Mouse (Mus musculus) hindbrain, embryonic 11.5 days (tissue): ENCODE data around the gene A830031A19Rik. TPM values are rescaled to one million over a fixed set of nuclear protein-coding genes. Genes with fewer than 3 reads are reported as not detected.

ENCODE experiments used
- ATAC-seq: fragments of 200-750 bp; cut with Nextera tagmentation; 2 replicates; pipeline ENCODE4 v1.8.0; 2017; ENCODE audit warnings: mild to moderate bottlenecking, moderate TSS enrichment, moderate library complexity; ENCODE audit not compliant: low FRiP score
- DNase-seq: peaks from one replicate; pipeline ENCODE4 v3.0.0-alpha.2; 2015; ENCODE audit warnings: low spot score
- H3K27ac ChIP-seq: fragments of 300-500 bp; sonication (generic); 2 replicates; pipeline ENCODE4 v1.5.1; 2014; ENCODE audit warnings: mild to moderate bottlenecking, low read depth, low read length
- H3K27me3 ChIP-seq: fragments of 300-500 bp; sonication (generic); 2 replicates; pipeline ENCODE4 v1.6.1; 2014; ENCODE audit warnings: mild to moderate bottlenecking, low read length, moderate library complexity, mixed read lengths; ENCODE audit not compliant: control insufficient read depth, insufficient read depth
- H3K36me3 ChIP-seq: fragments of 300-500 bp; sonication (generic); 2 replicates; pipeline ENCODE4 v1.6.1; 2014; ENCODE audit warnings: mild to moderate bottlenecking, low read length, moderate library complexity, mixed read lengths; ENCODE audit not compliant: control insufficient read depth, insufficient read depth
- H3K4me1 ChIP-seq: fragments of 300-500 bp; sonication (generic); replicated peaks from 2 replicates; pipeline ENCODE4 v1.6.1; 2014; ENCODE audit warnings: low read length, mixed read lengths; ENCODE audit not compliant: control insufficient read depth, insufficient read depth
- H3K4me2 ChIP-seq: fragments of 300-500 bp; sonication (generic); replicated peaks from 2 replicates; pipeline ENCODE4 v1.6.1; 2014; ENCODE audit warnings: mild to moderate bottlenecking, low read depth, low read length
- H3K4me3 ChIP-seq: fragments of 300-500 bp; sonication (generic); 2 replicates; pipeline ENCODE4 v1.5.1; 2014; ENCODE audit warnings: low read depth, low read length
- H3K9ac ChIP-seq: fragments of 300-500 bp; sonication (generic); 2 replicates; pipeline ENCODE4 v1.6.1; 2014; ENCODE audit warnings: low read depth, low read length
- H3K9me3 ChIP-seq: fragments of 300-500 bp; sonication (generic); 2 replicates; pipeline ENCODE4 v1.6.1; 2016; ENCODE audit warnings: low read length; ENCODE audit not compliant: control insufficient read depth
- WGBS: fragments of 180-500 bp; shearing (Covaris S2); extraction: QIAGEN DNeasy Blood & Tissue Kit; methylation state at CpG from one replicate; pipeline ENCODE4 v1.1.7; 2014; 5-methylcytosine and 5-hydroxymethylcytosine counted together
- polyA plus RNA-seq: library from polyadenylated mRNA; unstranded; fragments of >200 nt; fragmentation: Nextera tagmentation; extraction: Ambion mirVana; gene quantifications from 2 replicates; pipeline ENCODE4 v1.2.1, GENCODE M21; 2014

The A830031A19Rik gene
- polyA plus RNA-seq, 1 experiment from 2014 or later, result not detected

DNA sequence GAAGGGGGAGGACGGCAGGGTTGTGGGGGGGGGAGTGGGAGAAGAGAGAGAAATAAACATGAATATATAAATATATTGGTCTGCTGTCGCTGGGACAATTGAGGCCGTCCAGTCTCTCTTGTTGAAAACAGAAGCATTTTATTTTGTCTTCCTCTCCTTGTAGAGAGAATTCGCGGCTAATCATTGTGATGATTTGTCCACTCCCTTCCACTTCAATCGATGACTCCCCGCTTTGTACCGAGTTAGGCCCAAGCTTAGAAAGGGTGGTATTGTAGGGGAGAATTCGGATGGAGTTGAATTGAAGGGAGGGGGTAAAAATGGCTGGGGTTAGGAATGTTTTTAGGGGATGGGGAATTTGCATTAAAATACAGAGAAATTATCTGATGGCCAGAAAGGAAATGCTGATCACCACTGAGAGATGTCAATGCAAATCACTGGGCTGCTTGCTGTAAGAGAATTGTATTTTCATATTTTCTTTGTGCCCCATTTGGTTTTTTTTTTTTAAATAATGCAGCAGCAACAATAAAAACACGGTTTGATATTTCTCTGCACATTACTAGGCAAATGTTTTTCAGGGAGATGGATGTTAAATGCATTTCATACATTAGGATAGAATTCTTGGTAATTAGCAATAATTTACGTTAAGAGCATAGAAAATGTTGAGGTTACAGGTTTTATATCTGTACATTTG is 7.7 kb upstream of the A830031A19Rik start:
- H3K4me2 ChIP-seq, result peak overlapping the region; percentile 90
- ATAC-seq (no peak), DNase-seq (peak; percentile 34)
- peaks cover 2% of the 10 kb centered on the region; the same call in 1 of the 2 replicates for H3K4me1 ChIP-seq
- H3K9me3 ChIP-seq, result no peaks in the 10 kb centered on the region
- peaks cover 5% of the 10 kb centered on the region; the same call in 1 of the 2 replicates for H3K36me3 ChIP-seq
- no peaks in the 10 kb centered on the region for H3K27me3 ChIP-seq
- peak overlapping the region; percentile 95 for H3K27ac ChIP-seq
- peak overlapping the region; percentile 97 for H3K9ac ChIP-seq
- WGBS, result 14% methylated on average over 11 of the region's 11 CpGs
- H3K4me3 ChIP-seq, result peak overlapping the region; percentile 87

DNA sequence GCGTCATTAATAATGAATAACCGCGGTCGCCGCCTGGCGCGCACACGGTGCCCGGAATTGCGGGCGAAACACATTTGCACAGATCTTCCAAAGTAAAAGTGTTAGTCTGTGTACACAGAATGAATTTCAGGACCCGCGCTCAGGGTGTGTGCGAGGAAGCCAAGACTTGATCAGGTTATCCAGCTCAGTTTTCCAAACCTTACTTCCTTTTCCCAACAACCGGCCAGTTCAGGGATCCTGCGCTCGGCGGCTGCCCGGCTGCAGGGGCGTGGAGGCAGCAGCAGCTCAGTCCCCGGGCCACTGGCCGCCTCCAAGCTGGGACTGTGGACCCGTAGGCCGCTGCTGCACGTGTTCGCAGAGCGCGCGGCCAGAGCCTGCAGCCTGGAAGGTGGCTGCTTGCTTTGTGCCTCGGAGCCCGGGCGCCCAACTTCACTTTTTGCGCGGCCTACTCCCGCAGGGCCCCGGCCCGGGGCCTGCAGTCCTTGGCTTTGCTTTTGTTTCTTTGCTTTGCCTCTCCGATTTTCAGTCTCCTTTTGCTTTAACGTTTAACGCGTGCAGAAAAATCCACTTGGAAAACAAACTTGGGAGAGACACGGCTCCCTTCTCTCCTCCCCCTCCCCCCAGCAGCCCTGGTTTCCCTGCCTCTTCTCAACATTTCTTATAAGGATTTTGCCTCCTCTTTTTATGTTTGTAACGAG is 7.0 kb upstream of the A830031A19Rik start:
- Histone ChIP-seq H3K9me3 (no peaks in the 10 kb centered on the region), H3K9ac (peak overlapping the region; percentile 97), H3K27me3 (no peaks in the 10 kb centered on the region), H3K4me3 (peak overlapping the region; percentile 87), H3K27ac (peak overlapping the region; percentile 95), H3K4me1 (peaks cover 2% of the 10 kb centered on the region; the same call in 1 of the 2 replicates), H3K36me3 (peaks cover 5% of the 10 kb centered on the region; the same call in 1 of the 2 replicates), H3K4me2 (peak overlapping the region; percentile 90)
- DNase-seq, result peak; percentile 77
- WGBS, result under 1% methylated on average over 42 of the region's 43 CpGs
- ATAC-seq, result peak; percentile 17; the same call in 1 of the 2 replicates

DNA sequence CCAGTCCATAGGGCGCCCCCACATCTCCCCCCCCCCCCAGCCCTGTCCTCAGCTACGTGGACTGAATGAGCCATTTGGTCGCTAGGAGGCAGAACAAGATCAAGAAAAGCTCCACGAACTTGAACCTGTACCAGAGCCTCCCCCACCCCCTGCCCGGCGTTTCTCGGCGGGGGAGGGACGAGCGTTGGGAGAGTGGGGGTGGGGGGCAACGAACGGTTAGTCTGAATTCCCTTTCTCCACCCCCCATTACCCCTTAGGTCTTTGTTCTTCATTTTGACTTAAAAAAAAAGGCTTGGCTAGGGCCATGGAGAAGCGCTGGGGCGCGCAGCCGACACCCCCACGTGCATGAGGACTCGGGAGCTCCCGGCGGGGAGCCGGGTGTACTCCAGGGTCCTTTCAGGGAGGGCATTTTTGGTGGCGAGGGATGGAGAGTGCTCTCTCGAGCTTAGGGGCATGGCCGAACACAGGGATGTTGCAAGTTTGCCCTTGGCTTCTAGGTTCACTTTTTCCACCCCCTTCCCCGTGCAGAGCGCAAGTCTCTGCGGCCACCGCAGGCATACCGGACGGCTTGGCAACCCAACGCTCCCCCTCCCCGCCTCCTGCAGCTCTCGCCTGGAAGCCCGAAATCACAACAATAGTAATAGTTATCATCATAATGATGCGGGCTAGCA is 6.3 kb upstream of the A830031A19Rik start:
- Histone ChIP-seq H3K9me3 (no peaks in the 10 kb centered on the region), H3K36me3 (peaks cover 5% of the 10 kb centered on the region; the same call in 1 of the 2 replicates), H3K27ac (peak overlapping the region; percentile 95), H3K4me3 (peak overlapping the region; percentile 87), H3K9ac (peak overlapping the region; percentile 97), H3K4me1 (peaks cover 2% of the 10 kb centered on the region; the same call in 1 of the 2 replicates), H3K27me3 (no peaks in the 10 kb centered on the region), H3K4me2 (peak overlapping the region; percentile 90)
- DNase-seq, result peak; percentile 82
- WGBS, result under 1% methylated on average over 33 of the region's 35 CpGs
- peak; percentile 56 for ATAC-seq

DNA sequence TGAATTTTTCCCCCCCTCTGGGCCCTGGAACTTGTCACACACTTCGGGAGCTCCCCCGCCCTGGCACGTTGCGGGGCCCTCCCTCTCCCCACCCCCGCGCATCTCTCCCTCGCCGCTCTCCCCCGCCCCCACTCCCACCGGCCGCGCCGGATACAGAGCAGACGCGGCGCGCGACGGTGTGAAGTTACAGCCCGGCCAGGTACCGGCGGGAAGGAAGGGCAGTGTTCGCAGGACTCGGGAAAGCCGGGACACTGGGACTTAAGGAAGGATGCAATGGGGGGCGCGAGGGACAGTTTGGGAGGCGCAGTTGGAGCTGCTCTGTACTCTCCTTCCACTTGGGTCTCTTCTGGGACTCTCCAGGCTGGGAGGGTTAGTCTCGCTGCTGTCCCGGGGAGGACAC is 5.7 kb upstream of the A830031A19Rik start:
- peak overlapping the region; percentile 97 for H3K9ac ChIP-seq
- H3K27me3 ChIP-seq, result no peaks in the 10 kb centered on the region
- 0 out of 2 replicates have a peak, but pooled peaks cover 2% of the 10 kb centered on the region for H3K4me1 ChIP-seq
- WGBS, result 1% methylated on average over 30 of the region's 30 CpGs
- DNase-seq (peak; percentile 76), ATAC-seq (peak; percentile 28)
- no peaks in the 10 kb centered on the region for H3K9me3 ChIP-seq
- peak overlapping the region; percentile 90 for H3K4me2 ChIP-seq
- no peaks in the 10 kb centered on the region for H3K36me3 ChIP-seq
- peak overlapping the region; percentile 95 for H3K27ac ChIP-seq
- peak overlapping the region; percentile 87 for H3K4me3 ChIP-seq

DNA sequence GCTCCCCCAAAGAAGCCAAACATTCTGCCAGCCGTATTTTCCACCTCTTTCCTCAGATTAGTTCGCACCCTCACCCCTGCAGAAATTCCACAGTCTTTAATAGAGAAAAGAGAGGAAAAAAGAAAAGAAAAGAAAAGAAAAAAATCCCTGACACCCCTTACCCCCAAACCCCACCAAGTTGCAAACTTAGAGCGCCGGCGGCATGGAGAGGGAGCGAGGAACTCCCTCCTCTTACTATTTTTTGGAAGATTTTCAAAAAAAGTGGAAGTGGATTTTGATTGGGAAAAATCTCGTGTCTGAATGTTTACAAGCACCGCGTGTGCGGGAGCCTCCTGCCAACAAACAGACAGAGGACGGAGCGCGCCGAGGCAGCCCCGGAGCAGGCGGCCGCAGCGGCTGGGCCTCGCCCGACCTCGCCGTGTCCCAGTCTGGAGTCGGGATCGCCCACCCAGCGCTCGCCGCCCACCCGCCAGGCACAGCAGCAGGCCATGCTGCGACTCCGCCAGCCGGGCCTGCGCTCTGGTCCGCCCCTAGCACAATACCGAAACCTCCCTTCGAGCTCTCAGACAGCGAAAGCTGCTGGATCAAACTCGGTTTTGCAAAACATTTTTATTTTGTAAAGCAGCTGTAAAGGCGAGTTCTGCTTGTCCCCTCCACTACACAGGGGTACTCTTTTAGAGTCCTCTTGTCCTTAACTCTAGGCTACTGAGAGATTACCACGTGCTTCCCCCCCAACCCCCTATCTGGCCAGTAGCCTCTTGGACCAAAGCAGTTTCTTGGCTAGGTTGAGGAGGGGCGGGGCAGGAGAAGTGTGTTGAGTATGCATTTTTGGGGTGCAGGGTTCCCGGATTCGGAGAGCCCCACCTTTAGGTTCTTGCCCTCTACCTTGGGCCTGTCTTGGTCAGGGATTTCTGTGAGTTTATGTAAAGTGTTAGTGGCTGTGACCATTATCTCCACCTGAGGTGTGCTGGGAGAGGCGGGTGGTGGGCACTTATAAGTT is 4.8 kb upstream of the A830031A19Rik start:
- H3K4me1 ChIP-seq, result 0 out of 2 replicates have a peak, but pooled peaks cover 5% of the 10 kb centered on the region
- peak overlapping the region; percentile 87 for H3K4me3 ChIP-seq
- no peaks in the 10 kb centered on the region for H3K36me3 ChIP-seq
- DNase-seq, result peak; percentile 74
- under 1% methylated on average over 43 of the region's 43 CpGs for WGBS
- H3K9me3 ChIP-seq, result no peaks in the 10 kb centered on the region
- ATAC-seq, result no peak
- peak overlapping the region; percentile 90 for H3K4me2 ChIP-seq
- H3K9ac ChIP-seq, result peak overlapping the region; percentile 97
- peak overlapping the region; percentile 95 for H3K27ac ChIP-seq
- no peaks in the 10 kb centered on the region for H3K27me3 ChIP-seq

DNA sequence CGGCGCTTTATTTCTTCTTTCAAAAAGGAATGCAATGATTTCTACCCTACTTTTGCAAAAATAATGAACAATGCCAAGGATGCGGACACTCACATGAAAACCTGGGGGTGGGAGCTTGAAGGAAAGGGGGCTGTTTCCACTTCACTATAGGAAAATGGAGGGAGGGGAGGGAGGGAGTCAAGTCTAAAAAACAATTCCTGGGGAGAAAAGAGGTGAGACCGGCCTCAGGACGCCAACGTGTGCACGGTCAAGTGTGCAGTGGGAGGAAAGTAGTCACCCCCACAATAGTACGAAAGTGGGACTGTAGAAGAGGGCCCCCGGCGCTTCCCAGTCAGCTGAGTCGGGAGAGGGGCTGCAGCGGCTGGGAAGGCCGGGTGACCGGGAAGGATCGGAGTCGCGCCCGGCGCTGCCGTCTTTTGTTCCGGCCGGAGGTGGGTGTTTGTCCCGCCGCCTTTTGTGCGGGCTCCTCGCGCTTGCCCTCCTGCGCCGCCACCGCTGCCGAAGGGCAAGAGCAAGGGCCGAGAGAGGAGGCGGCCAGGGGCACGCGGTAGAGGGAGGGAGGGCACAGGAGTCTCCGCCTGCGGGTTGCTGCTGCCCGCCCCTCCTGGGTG is 4.0 kb upstream of the A830031A19Rik start:
- under 1% methylated on average over 38 of the region's 38 CpGs for WGBS

DNA sequence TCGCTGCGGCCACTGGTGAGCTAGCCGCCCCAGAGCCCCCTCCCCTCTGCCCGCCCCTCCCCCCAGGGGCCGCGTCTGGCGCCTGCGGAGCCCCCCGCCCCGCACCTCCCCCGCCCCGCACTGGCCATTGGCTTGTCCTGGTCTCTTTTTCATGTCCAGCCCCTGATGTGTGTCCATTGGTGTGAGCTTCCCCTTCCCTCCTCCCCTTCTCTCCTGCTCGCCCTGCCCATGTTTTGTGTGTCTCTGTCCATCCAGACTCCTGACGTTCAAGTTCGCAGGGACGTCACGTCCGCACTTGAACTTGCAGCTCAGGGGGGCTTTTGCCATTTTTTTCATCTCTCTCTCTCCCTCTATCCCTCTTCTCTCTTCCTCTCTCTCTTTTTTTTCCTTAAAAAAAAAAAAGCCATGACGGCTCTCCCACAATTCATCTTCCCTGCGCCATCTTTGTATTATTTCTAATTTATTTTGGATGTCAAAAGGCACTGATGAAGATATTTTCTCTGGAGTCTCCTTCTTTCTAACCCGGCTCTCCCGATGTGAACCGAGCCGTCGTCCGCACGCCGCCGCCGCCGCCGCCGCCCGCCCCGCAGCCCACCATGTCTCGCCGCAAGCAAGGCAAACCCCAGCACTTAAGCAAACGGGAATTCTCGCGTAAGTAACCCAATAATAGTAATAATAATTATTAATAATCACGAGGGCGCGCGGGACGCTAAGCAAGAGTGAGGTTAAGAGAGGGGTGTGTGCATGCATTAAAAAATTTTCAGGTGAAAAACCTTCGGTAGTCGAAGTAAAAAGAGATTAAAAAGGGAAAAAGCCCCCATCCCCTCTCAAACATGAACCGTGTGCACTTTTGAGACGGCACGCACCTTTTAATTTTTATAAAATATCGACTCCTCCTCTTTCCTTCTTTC is 3.2 kb upstream of the A830031A19Rik start, which contains the start of gene Bcl11a:
Bcl11a (plus strand) TSS at position 262 of the 911 bp plus-strand sequence.
- Histone ChIP-seq H3K4me1 (0 out of 2 replicates have a peak, but pooled peaks cover 3% of the 10 kb centered on the region), H3K4me2 (peak within 1 kb of the TSS; percentile 97), H3K9ac (peak within 1 kb of the TSS; percentile 97), H3K27me3 (no peaks in the 10 kb centered on the region), H3K27ac (peak within 1 kb of the TSS; percentile 95), H3K9me3 (no peaks in the 10 kb centered on the region), H3K4me3 (peak within 1 kb of the TSS; percentile 87), H3K36me3 (no peaks in the 10 kb centered on the region)
- DNase-seq (peak; percentile 87), ATAC-seq (peak; percentile 79)
- under 1% methylated on average over 43 of the region's 51 CpGs for WGBS

More for the DNA sequence above, 4.0 kb upstream of the A830031A19Rik start:
- no peak for ATAC-seq
- H3K4me1 ChIP-seq, result 0 out of 2 replicates have a peak, but pooled peaks cover 5% of the 10 kb centered on the region
- H3K4me3 ChIP-seq, result peak overlapping the region; percentile 87
- DNase-seq, result peak; percentile 75
- H3K27me3 ChIP-seq, result no peaks in the 10 kb centered on the region
- H3K36me3 ChIP-seq, result no peaks in the 10 kb centered on the region
- peak overlapping the region; percentile 90 for H3K4me2 ChIP-seq
- H3K27ac ChIP-seq, result peak overlapping the region; percentile 95
- H3K9ac ChIP-seq, result peak overlapping the region; percentile 97
- H3K9me3 ChIP-seq, result no peaks in the 10 kb centered on the region
